Mouse (Mus musculus) lung, postnatal 10 days (tissue): ENCODE data around the gene Imp4.

Experiments
- DNase-seq: peaks from one replicate; pipeline ENCODE4 v3.0.0; 2021

Imp4 gene

DNA sequence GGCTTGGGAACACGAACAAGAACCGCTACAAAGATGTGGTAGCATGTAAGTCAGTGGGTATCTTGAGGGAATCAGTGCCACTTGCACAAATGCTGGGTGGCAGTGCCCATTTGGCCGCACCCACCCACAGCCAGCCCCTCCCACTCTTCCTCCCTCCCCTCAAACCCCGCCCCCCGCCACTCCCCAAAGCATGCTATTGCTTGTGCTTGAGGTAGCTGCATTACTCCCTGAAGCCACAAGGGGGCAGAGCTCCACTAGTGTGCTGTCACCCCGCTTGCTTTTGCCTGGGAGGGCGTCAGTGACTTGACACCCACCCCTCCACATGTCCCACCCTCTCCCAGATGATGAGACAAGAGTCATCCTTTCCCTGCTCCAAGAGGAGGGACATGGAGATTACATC, 23.1 kb downstream of the Imp4 start:
- DNase-seq = peak; percentile 83

- no peak for DNase-seq
Measured at GRCm38 (mm10) chr1:34464310-34464817, 24.7 kb downstream of the Imp4 start.

GRCm38 (mm10) chr1:34465445-34465844, 25.8 kb downstream of the Imp4 start:
- DNase-seq = no peak

- no peak for DNase-seq
Measured at GRCm38 (mm10) chr1:34468051-34468450, 28.4 kb downstream of the Imp4 start.

DNA sequence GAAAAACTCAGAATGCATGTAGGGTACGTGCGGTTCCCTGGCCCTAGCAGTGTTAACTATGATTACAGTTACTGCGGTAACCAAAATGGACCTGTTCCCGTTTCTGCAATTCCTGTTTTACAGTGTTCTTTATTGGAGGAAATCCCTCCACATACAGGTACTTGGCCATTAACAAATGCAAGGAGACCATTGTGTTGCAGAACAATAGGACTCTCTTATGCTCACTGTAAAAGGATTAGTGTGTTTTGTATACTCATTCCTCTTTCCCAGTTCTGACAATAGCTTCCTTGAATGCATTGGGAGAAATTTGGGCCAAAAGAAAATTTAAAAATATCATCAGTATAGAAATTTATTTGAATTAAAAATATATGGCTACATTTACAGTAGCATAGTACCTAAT, 28.8 kb downstream of the Imp4 start:
- no peak for DNase-seq

- no peak for DNase-seq
Measured at GRCm38 (mm10) chr1:34469801-34470200, 30.1 kb downstream of the Imp4 start.

GRCm38 (mm10) chr1:34472427-34473300, 33.0 kb downstream of the Imp4 start:
- peak; percentile 61 for DNase-seq

GRCm38 (mm10) chr1:34478891-34479655, 39.4 kb downstream of the Imp4 start:
- DNase-seq = no peak

DNA sequence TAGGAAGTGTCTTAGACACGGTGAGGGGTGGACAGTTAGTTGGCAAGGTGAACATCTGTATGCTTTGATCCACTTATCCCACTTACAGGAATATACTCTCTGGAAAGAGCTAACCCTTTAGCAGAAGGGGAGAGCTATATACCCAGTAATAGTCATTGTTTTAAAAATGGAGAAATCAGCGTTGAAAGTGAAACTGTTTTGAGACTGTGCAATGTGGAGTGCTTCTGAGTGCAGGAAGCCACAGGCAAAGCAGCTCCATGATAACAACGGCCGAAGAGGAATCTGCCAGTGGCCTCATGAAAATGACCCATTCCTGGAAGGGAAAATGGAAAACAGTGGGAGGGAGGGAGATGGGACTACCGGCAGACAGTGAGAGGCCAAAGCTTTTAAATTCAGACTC, 41.1 kb downstream of the Imp4 start:
- DNase-seq = no peak

- no peak for DNase-seq
Measured at GRCm38 (mm10) chr1:34481920-34482669, 42.4 kb downstream of the Imp4 start.

GRCm38 (mm10) chr1:34484470-34484869, 44.8 kb downstream of the Imp4 start:
- DNase-seq = peak; percentile 29

- peak; percentile 58 for DNase-seq
Measured at GRCm38 (mm10) chr1:34485461-34486188, 46.0 kb downstream of the Imp4 start.

- no peak for DNase-seq
Measured at GRCm38 (mm10) chr1:34487383-34487782, 47.7 kb downstream of the Imp4 start.

- DNase-seq = no peak
Measured at GRCm38 (mm10) chr1:34489852-34490541, 50.3 kb downstream of the Imp4 start.

DNA sequence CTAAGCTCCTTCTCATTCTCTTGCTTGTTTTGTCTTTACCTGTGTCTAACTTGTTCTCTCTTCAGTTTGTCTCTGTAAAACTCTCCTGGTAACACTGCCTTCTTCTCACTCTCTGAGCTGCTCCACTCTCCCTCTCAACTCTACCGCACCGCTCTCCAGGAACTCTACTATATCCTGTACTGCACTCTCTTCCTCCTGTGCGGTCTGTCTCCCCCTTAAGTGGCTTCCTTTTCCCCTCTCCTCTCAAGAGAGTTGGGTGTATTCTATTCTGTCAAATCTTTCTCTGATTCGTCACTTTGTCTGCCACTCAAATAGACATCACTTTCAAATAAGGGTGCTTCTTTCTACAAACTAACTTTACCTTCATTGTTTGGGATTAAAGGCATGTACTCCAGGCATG, 51.8 kb downstream of the Imp4 start:
- no peak for DNase-seq
